Mouse (Mus musculus) gonadal fat pad, adult 2 months (tissue): ENCODE results near the gene Adcy2. TPM values are rescaled to one million over a fixed set of nuclear protein-coding genes. Genes with fewer than 3 reads are reported as not detected.

ENCODE experiments used
- DNase-seq: peaks from one replicate; pipeline ENCODE4 v3.0.0-alpha.2; 2012; ENCODE audit warnings: low read depth
- polyA plus RNA-seq: library from polyadenylated mRNA; depleted of rRNA; stranded (reverse); fragments of >200 nt; gene quantifications from 2 replicates; pipeline ENCODE4 v1.2.3, GENCODE M21; 2012; rRNA removed

Gene Adcy2
- polyA plus RNA-seq: 0.58 and 0.65 TPM in 2 replicates

DNA sequence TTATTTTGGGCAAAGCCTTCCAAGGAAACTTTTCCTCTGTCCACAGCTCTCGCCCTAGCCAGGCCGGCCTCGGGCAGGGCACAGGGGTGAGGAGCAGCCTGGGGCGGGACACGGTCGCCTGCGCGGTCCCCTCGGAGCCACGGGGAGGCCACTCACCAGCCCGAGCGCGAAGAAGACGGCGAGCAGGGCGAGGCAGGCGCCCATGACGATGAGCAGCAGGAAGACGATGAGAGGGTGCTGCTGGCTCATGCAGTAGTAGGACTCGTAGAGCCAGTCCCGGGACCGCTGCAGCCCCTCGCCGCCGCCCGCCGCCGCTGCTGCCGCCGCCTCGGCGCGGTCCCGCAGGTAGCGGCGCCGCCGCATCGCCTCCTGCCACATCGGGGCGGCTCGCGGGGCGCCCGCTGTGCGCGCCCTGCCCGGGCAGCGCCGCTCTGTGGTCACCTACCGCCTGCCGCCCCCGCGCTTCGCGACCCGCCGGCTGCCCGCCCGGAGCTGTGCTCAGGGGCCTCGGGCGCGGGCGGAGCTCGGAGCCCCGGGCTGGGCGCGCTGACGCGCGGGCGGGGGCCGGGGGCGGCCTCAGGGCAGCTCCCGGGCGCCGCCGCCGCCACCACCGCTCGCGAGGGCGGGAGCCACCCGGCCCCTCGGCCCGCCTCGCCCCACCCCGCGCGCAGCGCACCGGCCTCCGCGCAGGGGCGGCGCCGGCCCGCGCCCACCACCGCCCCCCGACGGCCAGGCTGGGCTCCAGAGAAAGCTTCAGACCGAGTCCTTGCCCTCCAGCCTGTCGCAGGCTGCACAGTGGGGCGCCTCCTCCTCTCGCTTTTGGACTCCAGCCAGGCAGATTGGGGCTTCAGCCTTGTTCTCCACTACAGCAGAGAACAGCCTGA, at the start of gene Adcy2:
Gene Adcy2 (minus strand): TSS at position 624 of the 884 bp plus-strand sequence.
- no peak for DNase-seq

GRCm38 (mm10) chr13:69036991-69037597, 37.8 kb upstream of the Adcy2 start:
- DNase-seq: no peak

DNA sequence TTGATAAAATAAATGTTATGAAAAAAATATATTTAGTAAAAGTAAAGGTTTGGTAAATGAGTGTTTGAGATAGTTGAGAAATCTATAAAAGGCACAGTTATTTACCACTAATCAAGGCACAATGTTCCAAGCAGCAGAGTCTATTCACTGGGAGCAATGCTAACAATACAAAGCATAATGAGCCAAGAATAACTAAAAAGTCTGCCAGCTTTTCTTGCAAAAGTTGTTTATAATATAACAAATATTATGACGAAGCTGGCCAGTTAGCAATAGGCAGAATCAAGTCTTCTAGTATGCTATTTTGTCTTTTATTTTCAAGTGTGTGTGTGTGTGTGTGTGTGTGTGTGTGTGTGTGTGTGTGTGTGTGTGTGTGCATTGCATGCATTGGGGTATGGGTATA, 35.3 kb upstream of the Adcy2 start:
- DNase-seq: no peak

DNA sequence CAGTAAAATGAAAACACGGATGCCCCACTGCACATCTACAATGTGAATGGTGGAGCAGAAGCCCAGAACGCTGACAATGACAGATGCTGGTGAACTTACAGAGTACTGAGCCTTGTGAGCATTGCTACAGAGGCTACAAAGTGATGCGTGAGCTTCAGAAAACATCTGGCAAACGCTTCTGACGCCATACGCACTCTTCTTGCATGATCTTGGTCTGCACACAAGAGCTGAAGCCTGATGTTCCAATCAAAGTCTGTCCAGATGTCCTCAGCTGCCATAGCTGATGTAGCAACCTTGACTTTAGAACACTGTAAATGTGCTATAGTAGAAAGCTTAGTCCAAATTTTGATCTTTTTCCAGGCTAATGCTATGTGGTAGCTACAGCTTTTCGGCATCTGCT, 34.2 kb upstream of the Adcy2 start:
- DNase-seq: no peak

DNA sequence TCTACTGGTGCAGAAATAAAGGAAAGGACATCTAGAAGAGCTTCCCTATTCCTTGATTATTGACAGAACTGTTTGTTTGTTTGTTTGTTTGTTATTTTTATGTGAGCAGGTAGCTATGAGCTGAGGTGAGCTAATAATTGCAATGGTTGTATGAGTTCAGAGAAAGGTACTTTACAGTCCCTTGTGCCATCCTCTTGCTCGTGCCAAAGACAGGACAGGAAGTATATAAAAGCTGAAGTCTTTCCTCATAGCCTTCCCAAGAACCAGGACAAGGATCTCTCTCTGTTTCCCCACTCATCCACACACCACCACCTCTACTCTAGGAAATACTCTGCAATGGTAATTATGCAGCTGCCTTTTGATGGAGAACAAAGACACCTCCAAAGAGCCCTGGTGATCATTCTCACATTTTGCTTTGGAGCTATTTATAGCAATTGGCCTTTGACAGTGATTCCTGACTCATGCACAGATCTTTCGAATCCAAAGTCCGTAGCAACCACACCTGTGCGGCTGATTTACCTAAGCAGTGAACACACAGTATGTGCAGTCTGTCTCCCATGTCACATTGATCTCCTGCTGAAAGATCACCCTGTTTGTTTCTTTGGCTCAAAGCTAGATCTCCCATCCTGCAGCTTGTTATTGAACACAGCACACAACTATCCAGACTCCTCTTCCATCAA, 29.9 kb upstream of the Adcy2 start:
- no peak for DNase-seq

DNA sequence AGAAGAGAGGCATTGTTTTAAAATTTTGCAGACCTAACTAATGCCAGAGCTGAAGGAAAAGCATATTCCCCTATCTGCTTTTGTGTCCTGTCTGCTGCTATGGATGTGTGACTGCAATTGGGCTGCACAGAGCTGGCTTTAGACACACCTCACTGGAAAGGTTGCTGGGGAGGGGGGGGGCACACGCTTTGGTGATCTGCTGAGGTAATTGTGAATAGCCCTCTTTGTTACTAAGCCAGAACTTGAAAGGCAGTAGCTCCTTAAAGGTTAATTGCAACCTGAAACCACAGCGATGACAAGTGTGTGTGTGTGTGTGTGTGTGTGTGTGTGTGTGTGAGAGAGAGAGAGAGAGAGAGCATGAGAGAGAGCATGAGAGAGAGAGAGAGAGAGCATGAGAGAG, 25.6 kb upstream of the Adcy2 start:
- no peak for DNase-seq

- no peak for DNase-seq
Observed at GRCm38 (mm10) chr13:69023239-69023638, 23.9 kb upstream of the Adcy2 start.

DNA sequence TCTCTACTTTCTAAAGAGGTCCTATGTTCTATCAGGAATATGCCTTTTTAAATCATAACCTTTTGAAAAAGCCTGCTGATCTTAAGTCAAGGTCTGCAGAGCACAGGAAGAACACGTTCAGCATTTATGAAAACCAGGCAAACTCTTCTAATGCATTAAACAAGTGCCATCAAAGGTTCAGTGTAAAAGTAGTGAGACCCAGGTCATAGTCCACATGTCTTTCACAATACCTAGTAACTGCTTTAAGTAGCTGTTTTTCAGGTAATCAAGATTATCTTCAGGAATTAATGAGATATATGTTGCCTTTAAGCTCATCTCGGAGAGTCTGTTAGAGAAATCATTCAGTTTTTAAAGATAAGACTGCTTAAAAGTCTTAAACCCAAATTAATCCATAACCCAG, 21.2 kb upstream of the Adcy2 start:
- DNase-seq: no peak

GRCm38 (mm10) chr13:69006915-69007314, 7.6 kb upstream of the Adcy2 start:
- no peak for DNase-seq

DNA sequence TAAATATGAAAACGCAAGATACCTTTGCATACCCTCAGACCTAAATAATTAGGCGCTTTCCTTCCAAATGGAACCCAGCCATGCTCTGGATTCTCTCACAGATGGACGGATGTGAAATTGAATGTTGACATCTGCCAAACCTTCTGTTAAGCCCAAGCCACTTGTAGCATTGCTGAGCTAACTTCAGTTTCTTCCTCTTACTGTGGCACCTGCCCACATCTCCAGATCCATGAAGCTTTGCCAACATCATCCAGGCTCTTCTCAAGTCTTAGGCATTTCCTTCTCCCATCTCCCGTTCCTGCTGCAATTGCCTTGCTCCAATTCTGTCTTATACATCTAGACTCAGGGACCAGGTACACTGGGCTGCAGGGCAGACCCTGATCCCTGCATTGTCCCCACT, 6.8 kb upstream of the Adcy2 start:
- no peak for DNase-seq

DNA sequence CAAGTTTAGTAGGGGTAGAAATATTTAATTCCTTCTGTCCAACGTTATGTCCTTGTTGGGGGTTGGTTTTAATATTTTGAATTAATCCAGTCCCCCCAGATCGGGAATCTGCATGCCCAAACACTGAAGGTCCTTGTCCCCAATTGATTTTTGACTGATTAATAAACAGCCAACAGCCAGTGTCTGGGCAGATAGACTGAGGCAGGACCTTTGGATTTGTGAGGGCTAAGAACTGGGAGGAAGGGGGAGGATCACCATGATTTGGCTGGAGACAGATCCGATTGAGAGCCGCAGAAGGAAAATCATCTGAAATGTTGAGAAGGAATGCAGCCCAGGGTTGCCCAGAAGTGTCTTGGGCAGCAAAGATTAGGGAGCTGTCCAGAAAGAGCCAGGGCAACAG, 5.1 kb upstream of the Adcy2 start:
- DNase-seq: no peak

- DNase-seq: no peak
Observed at GRCm38 (mm10) chr13:69002631-69003030, 3.3 kb upstream of the Adcy2 start.

GRCm38 (mm10) chr13:69002173-69002572, 2.8 kb upstream of the Adcy2 start:
- DNase-seq: no peak

DNA sequence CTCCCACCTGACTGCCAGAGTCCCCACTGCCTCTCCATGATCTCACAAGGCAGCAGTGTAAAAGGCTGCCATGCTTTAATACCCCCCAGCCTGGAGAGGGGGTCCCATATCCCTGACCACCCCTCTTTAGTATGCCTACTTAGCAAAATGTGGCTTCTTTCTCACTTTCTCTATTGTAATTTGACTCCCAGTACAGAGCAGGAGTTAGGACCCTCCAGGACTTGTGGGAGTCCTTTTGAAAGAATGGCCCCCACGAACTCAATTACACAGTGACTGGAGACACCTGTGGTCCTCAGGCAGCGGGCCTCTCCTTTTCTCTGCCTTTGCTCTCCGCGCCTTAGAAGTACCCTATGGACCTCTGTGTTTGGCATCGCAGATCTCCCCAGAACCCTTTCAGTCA, 485 bp upstream of the Adcy2 start:
- DNase-seq: no peak

DNA sequence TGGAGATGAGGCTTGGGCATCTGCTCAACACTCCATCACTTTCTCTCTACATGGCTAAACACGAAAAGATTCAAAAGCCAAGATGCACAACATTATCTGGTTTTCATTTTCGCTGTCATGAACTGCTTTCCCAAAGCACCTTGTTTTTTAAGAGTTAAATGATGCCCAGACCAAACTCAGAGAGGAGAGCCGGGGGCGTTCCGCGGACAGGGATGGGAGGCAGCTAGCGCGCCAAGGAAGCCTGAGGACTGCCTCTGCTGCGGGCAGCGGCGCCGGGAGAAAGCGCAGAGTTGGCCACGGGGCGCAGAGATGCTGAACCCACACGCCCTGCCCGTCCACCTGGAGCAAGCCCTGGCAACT, 803 bp downstream of the Adcy2 start:
- DNase-seq: no peak

GRCm38 (mm10) chr13:68997821-68998551, 1.4 kb downstream of the Adcy2 start:
- DNase-seq: no peak

- DNase-seq: no peak
Observed at GRCm38 (mm10) chr13:68997386-68997785, 2.0 kb downstream of the Adcy2 start.

GRCm38 (mm10) chr13:68996661-68997060, 2.7 kb downstream of the Adcy2 start:
- no peak for DNase-seq

DNA sequence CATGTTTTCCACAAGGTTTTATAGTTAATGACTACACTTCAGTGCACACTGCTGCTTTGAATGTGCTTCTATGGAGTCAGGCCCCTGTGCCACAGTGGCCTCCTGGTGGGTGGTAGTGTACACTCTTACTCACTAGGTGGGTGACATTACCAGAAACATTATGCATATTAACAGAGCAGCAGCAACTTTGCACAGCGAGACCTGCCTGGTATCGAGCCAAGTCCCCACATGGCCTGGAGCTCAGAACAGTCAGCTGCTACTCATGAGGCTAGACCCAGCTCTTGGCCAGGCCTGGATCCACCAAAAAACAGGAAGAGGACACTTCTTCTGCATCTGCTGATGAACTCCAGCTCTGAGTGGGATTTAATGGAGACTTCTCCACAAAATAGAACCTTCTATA, 13.6 kb downstream of the Adcy2 start:
- DNase-seq: no peak

DNA sequence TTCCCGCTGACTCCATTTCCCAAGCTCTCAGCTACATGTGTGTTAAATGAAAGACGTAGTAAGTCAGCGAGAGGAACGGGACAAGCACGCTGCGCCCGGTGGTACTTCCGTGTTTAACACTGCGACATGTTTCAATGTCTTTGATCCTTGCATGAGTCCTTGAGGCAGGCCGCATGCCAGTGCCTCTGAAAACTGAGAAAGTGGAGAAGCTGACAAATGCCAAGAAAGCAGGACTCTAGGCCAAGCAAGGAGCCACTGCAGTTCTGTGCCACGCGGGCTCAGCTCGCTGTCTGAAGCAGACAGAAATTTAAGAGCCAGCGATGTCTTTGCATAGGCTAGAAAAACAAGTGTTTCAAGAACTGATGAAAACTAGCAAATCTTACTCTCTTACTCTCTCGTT, 15.3 kb downstream of the Adcy2 start:
- no peak for DNase-seq

DNA sequence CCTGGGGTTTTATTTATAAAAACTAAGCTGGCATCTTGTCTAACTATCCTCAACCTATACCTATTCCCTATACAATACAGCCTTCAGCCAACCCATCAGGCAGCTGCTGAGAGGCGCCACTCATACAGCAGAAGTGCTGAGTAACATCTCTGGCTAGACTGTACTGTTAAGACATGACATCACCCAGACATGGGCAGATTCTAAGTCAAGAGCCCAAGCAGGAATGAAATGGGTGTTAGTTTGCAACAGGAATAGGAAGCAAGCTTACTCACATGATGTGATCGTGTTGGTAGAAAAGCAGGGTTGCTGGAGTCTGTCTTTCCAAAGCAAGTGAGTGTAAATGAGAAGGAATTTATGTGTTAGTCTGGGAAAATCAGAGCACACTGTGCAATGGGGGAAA, 18.3 kb downstream of the Adcy2 start:
- DNase-seq: no peak

GRCm38 (mm10) chr13:68973143-68973542, 26.2 kb downstream of the Adcy2 start:
- no peak for DNase-seq
